7 mouse cellular contexts compared by ENCODE assay signal in the genomic region with DNA sequence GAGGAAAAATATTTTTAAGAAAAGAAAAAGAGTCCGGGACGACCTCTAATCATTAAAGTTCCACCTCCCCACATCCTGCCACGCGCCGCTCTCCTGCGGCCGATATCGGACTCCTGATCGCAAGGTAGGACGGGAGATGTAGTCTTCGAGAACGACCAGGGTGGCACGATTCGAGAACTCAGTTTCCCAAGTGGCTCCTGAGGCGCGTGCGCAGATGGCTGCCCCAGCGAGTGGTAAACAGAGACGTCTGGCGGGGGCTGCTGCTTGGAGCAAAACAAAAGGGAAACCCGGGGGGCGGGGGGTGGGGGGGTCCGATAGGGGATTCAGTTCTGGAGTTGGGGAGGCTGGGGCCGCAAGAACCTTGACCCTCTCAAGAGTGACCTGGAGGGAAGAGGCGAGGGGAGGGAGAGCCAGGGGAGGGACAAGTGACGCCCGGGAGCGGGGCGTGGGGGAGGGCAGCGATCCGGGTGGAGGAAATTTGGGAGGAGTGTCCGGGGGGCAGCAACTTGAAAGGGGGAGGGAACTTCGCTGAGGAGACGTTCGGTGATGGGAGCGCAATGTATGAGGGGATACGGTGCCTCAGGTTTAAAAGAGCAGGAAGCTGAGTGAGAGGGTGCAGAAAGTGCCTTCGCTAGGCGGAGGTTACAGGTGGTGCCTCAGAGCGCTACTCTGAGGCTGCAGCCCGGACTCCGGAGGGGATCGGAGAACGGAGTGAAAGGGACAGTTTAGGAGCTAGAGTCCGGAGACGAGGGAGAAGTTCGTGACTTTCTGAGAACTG. TPM values are rescaled to one million over a fixed set of nuclear protein-coding genes. Genes with fewer than 3 reads are reported as not detected.
A peak's percentile ranks its signal among the peaks of the same experiment; 100 is the strongest.
DNase-seq lines count a peak whose midpoint lies in the region; ATAC-seq and TF ChIP-seq lines count a peak whose summit lies in the region.

A gene (plus strand): TSS at position 577 of the 778 bp plus-strand sequence.

- peak; percentile 88 for ATAC-seq in embryonic facial prominence, embryonic 12.5 days (ENCODE audit: insufficient number of reproducible peaks, insufficient read depth, low FRiP score, low TSS enrichment)
- ATAC-seq in limb, embryonic 11.5 days (ENCODE audit: insufficient number of reproducible peaks, low FRiP score, low TSS enrichment, low read depth), result peak; percentile 85
- peak; percentile 92 for ATAC-seq in midbrain, embryonic 14.5 days (ENCODE audit: low FRiP score, low TSS enrichment)

- TF ChIP-seq POLR2A in spleen, adult 2 months (IDR thresholded peaks at IDR 0.05; ENCODE audit: low read depth, low read length), result peak; percentile 69

- peaks cover 7% of the 10 kb centered on the region; the same call in 1 of the 2 replicates for H3K4me1 ChIP-seq in embryonic facial prominence, embryonic 12.5 days
- peaks cover 3% of the 10 kb centered on the region; the same call in 1 of the 2 replicates for H3K4me1 ChIP-seq in limb, embryonic 11.5 days (ENCODE audit: control insufficient read depth, insufficient read depth, low read length)
- H3K4me1 ChIP-seq in midbrain, embryonic 14.5 days (ENCODE audit: control insufficient read depth, insufficient read depth, low read length), result no peaks in the 10 kb centered on the region
- peaks cover 5% of the 10 kb centered on the region; the same call in 1 of the 2 replicates for H3K4me1 ChIP-seq in spleen, adult 2 months (ENCODE audit: control insufficient read depth, insufficient read depth, insufficient read length)

- peak; percentile 83 for DNase-seq in adrenal gland, postnatal 25 days
- peak; percentile 99 for DNase-seq in heart, adult 11 months
- DNase-seq in kidney, adult 18-20 months, result peak; percentile 86
- DNase-seq in limb, embryonic 11.5 days (ENCODE audit: low spot score), result peak; percentile 86
- DNase-seq in midbrain, embryonic 14.5 days, result peak; percentile 93
- peak; percentile 75 to 86 for DNase-seq in spleen, adult 2 months (ENCODE audit: low read depth in 1 of 2, low spot score in 2 of 2)

- H3K9me3 ChIP-seq in embryonic facial prominence, embryonic 12.5 days, result no peaks in the 10 kb centered on the region
- H3K9me3 ChIP-seq in limb, embryonic 11.5 days (ENCODE audit: control insufficient read depth, low read length), result no peaks in the 10 kb centered on the region
- no peaks in the 10 kb centered on the region for H3K9me3 ChIP-seq in midbrain, embryonic 14.5 days (ENCODE audit: control insufficient read depth, low read length)

- peak within 1 kb of the TSS; percentile 69 for H3K27ac ChIP-seq in embryonic facial prominence, embryonic 12.5 days
- H3K27ac ChIP-seq in limb, embryonic 11.5 days (replicated peaks; ENCODE audit: low read depth, low read length), result 0 out of 2 replicates have a peak within 1 kb of the TSS, but pooled peaks have one; percentile 21
- H3K27ac ChIP-seq in midbrain, embryonic 14.5 days (replicated peaks; ENCODE audit: low read depth, low read length), result no peak within 1 kb of the TSS
- peak within 1 kb of the TSS; percentile 68 for H3K27ac ChIP-seq in spleen, adult 2 months (ENCODE audit: insufficient read depth, low read length)

- H3K9ac ChIP-seq in embryonic facial prominence, embryonic 12.5 days, result peak within 1 kb of the TSS; percentile 66
- H3K9ac ChIP-seq in limb, embryonic 11.5 days (ENCODE audit: low read length), result peak within 1 kb of the TSS; percentile 73
- H3K9ac ChIP-seq in midbrain, embryonic 14.5 days (replicated peaks; ENCODE audit: low read length), result peak within 1 kb of the TSS; percentile 20

- H3K27me3 ChIP-seq in embryonic facial prominence, embryonic 12.5 days, result no peaks in the 10 kb centered on the region; the same call in 1 of the 2 replicates
- 0 out of 2 replicates have a peak, but pooled peaks cover 2% of the 10 kb centered on the region for H3K27me3 ChIP-seq in limb, embryonic 11.5 days (ENCODE audit: control insufficient read depth, insufficient read depth, low read length)
- no peaks in the 10 kb centered on the region for H3K27me3 ChIP-seq in midbrain, embryonic 14.5 days (ENCODE audit: control insufficient read depth, insufficient read depth, low read length)
- H3K27me3 ChIP-seq in spleen, adult 2 months (ENCODE audit: control insufficient read depth, insufficient read depth, low read length), result no peaks in the 10 kb centered on the region

- peaks cover 10% of the 10 kb centered on the region; the same call in 1 of the 2 replicates for H3K36me3 ChIP-seq in embryonic facial prominence, embryonic 12.5 days
- H3K36me3 ChIP-seq in limb, embryonic 11.5 days (ENCODE audit: control insufficient read depth, insufficient read depth, low read length), result no peaks in the 10 kb centered on the region; the same call in 1 of the 2 replicates
- H3K36me3 ChIP-seq in midbrain, embryonic 14.5 days (ENCODE audit: control insufficient read depth, insufficient read depth, low read length), result no peaks in the 10 kb centered on the region
- H3K36me3 ChIP-seq in spleen, adult 2 months (ENCODE audit: control insufficient read depth, insufficient read depth, low read length), result peaks cover 3% of the 10 kb centered on the region; the same call in 1 of the 2 replicates

- 18% methylated on average over 47 of the region's 47 CpGs for WGBS in embryonic facial prominence, embryonic 12.5 days
- 23% methylated on average over 47 of the region's 47 CpGs for WGBS in limb, embryonic 11.5 days
- 26% methylated on average over 44 of the region's 47 CpGs for WGBS in midbrain, embryonic 14.5 days
- WGBS in spleen, adult 2 months, result 30% methylated on average over 47 of the region's 47 CpGs

- no peak for TF ChIP-seq CTCF in spleen, adult 2 months (IDR thresholded peaks at IDR 0.05; ENCODE audit: extremely low read depth, insufficient read depth, insufficient read length, insufficient replicate concordance)

- peak within 1 kb of the TSS; percentile 52 for H3K4me3 ChIP-seq in embryonic facial prominence, embryonic 12.5 days
- H3K4me3 ChIP-seq in limb, embryonic 11.5 days (ENCODE audit: low read depth, low read length), result peak within 1 kb of the TSS; percentile 60
- peak within 1 kb of the TSS; percentile 47 for H3K4me3 ChIP-seq in midbrain, embryonic 14.5 days (replicated peaks; ENCODE audit: low read depth, low read length)
- peak within 1 kb of the TSS; percentile 65 for H3K4me3 ChIP-seq in spleen, adult 2 months (ENCODE audit: extremely low read depth, insufficient read depth, insufficient read length)

- peak within 1 kb of the TSS; percentile 57 for H3K4me2 ChIP-seq in embryonic facial prominence, embryonic 12.5 days (replicated peaks)
- H3K4me2 ChIP-seq in limb, embryonic 11.5 days (ENCODE audit: low read depth, severe bottlenecking), result peak within 1 kb of the TSS; percentile 58
- peak within 1 kb of the TSS; percentile 70 for H3K4me2 ChIP-seq in midbrain, embryonic 14.5 days (ENCODE audit: low read length)

RNA-seq across cellular contexts. Expression of the gene that starts here (rescaled TPM):
- 28.5 and 40.7 TPM in 2 replicates for total RNA-seq in adrenal gland, postnatal 25 days (2021)
- 2.6 and 3.4 TPM in 2 replicates for polyA plus RNA-seq in embryonic facial prominence, embryonic 12.5 days (2016; fragmentation: Nextera tagmentation; extraction: Ambion mirVana)
- polyA plus RNA-seq in limb, embryonic 11.5 days (2014; fragmentation: Nextera tagmentation; extraction: Ambion mirVana), result 7.3 and 8.8 TPM in 2 replicates
- 0.79 and 0.93 TPM in 2 replicates for polyA plus RNA-seq in midbrain, embryonic 14.5 days (2014; fragmentation: Nextera tagmentation; extraction: Ambion mirVana)
- 28.9 and 29.1 TPM in 2 replicates for polyA plus RNA-seq in spleen, adult 2 months (2012; rRNA removed)

Comparison
In these comparisons a context has a peak if more than half of its experiments do, and no peak if none do; other contexts are left out.
1. Peak in DNase-seq, ATAC-seq, H3K4me3 ChIP-seq, H3K9ac ChIP-seq and H3K4me2 ChIP-seq in midbrain, embryonic 14.5 days; RNA of the gene not detected or under 1 TPM.
2. H3K9ac ChIP-seq: peak in every context shown above with its lines; median percentile 73 in limb, embryonic 11.5 days; 66 in embryonic facial prominence, embryonic 12.5 days; 20 in midbrain, embryonic 14.5 days.